Mouse (Mus musculus) liver, adult 2 months (tissue): Measurements from ENCODE around the gene Dhh.

ENCODE experiments used
- CTCF ChIP-seq: fragments of 200-500 bp; IDR thresholded peaks from 2 replicates; pipeline ENCODE4 v1.5.1; 2011; ENCODE audit warnings: low read depth, low read length, control low read depth
- POLR2A ChIP-seq: fragments of 200-500 bp; IDR thresholded peaks from 2 replicates; pipeline ENCODE4 v1.6.1; 2011; ENCODE audit warnings: low read length, control low read depth; ENCODE audit not compliant: insufficient read depth; ENCODE audit errors: extremely low read depth

DNA sequence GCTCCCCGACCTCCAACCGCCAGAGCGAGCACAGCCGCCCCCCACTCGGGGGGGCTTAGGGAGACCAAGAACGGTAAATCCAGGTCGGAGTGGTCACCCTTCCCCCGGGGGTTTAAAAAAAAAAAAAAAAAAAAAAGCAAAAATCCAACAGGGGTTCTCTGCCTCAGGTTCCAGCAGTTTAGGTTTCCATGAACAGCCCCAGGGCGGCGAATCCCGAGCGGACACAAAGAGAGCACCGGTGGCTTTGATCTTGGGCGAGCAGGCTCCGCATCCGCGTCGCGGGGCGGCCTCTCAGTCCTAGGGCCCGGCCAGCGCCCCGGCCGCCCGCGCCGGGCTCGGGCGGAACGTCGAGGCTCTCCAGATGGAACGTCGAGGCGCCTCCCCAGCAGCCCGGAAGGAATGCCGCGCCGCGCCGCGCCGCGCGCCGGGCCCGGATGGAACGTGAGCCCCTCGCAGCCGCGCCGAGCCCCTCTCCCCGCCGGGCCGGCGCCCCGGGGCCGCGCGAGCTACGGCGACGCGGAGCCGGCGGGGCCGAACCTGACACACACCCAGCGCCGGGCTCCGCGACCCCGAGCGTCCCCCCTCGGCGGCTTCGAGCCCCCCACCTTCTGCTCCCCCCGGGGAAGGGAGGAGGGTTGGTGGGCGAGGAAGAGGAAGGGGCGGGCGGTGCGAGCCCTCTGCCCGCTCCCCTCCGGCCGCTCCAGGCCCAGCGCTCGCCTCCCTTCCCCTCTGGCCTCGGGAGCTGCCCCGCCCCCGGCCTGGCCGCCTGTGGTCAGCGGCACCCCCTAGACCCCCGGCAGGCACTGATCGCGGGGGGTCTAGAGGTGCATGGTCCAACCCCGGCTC, 27.0 kb downstream of the Dhh start, which contains the start of gene Kmt2d:
- TF ChIP-seq POLR2A (no peak), CTCF (no peak)
